21 mouse cellular contexts compared by ENCODE assay signal in genomic region chr9:48267960-48268359, GRCm38 (mm10).
DNase-seq lines count a peak whose midpoint lies in the region; ATAC-seq and TF ChIP-seq lines count a peak whose summit lies in the region.
"Had no signal": no experiment of that assay in that cellular context is flagged by ENCODE, and none has a peak within 500 bp of the region (broad histone marks: within the 10 kb centered on the region; RNA-seq: fewer than 3 reads in every experiment).

No protein-coding gene starts in this region.

- no peak overlapping the region; the same call in 1 of the 2 replicates for H3K4me2 ChIP-seq in lung, embryonic 14.5 days
- no peak overlapping the region for H3K4me2 ChIP-seq in limb, embryonic 15.5 days

- TF ChIP-seq EP300 in heart, adult 2 months (IDR thresholded peaks at IDR 0.05; ENCODE audit: insufficient read depth, low read depth, low read length): no peak

- intact Hi-C loops in heart, adult 2 months (cut with DNase I): loop anchor here (1.0 to 10.0 kb wide), 6 partner anchors 35 to 347 kb away; no protein-coding TSS in a partner anchor

- H3K4me1 ChIP-seq in heart, adult 2 months (ENCODE audit: control insufficient read depth, insufficient read depth, low read length): no peaks in the 10 kb centered on the region
- H3K4me1 ChIP-seq in lung, embryonic 14.5 days (ENCODE audit: insufficient read depth): 0 out of 2 replicates have a peak, but pooled peaks cover 5% of the 10 kb centered on the region
- peaks cover 10% of the 10 kb centered on the region for H3K4me1 ChIP-seq in limb, embryonic 15.5 days

- no peak for TF ChIP-seq POLR2A in heart, adult 2 months (IDR thresholded peaks at IDR 0.05; ENCODE audit: insufficient read depth, low read depth, low read length)

- H3K27ac ChIP-seq in heart, adult 2 months: peak overlapping the region; percentile 59; the same call in 1 of the 2 replicates
- H3K27ac ChIP-seq in lung, embryonic 14.5 days (ENCODE audit: low read depth): no peak overlapping the region
- H3K27ac ChIP-seq in limb, embryonic 15.5 days: peak overlapping the region; percentile 61; the same call in 1 of the 2 replicates
- H3K27ac ChIP-seq: embryonic facial prominence, embryonic 13.5 days; hindbrain, postnatal 0 days; midbrain, embryonic 15.5 days had no signal

- WGBS in heart, adult 2 months: 43% methylated on average over 1 of the region's 1 CpGs
- 39% methylated on average over 1 of the region's 1 CpGs for WGBS in lung, embryonic 14.5 days
- 36% methylated on average over 1 of the region's 1 CpGs for WGBS in limb, embryonic 15.5 days

- no peak overlapping the region for H3K9ac ChIP-seq in heart, adult 2 months (ENCODE audit: low read depth, low read length)
- H3K9ac ChIP-seq in lung, embryonic 14.5 days: no peak overlapping the region
- no peak overlapping the region for H3K9ac ChIP-seq in limb, embryonic 15.5 days
- H3K9ac ChIP-seq: liver, postnatal 0 days had no signal

- no peaks in the 10 kb centered on the region for H3K79me2 ChIP-seq in heart, adult 2 months (replicated peaks; ENCODE audit: control insufficient read depth, insufficient read depth, low read length)

- no peak overlapping the region for H3K4me3 ChIP-seq in heart, adult 2 months
- H3K4me3 ChIP-seq in lung, embryonic 14.5 days (ENCODE audit: low read depth, low read length): no peak overlapping the region
- H3K4me3 ChIP-seq in limb, embryonic 15.5 days: no peak overlapping the region
- H3K4me3 ChIP-seq: myocyte had no signal

- H3K27me3 ChIP-seq in heart, adult 2 months (ENCODE audit: control insufficient read depth, insufficient read depth, low read length): no peaks in the 10 kb centered on the region
- no peaks in the 10 kb centered on the region for H3K27me3 ChIP-seq in lung, embryonic 14.5 days (ENCODE audit: insufficient read depth, low read length)
- no peaks in the 10 kb centered on the region for H3K27me3 ChIP-seq in limb, embryonic 15.5 days
- H3K27me3 ChIP-seq: CH12.LX; embryonic facial prominence, embryonic 13.5 days; midbrain, embryonic 15.5 days had no signal

- ATAC-seq in lung, embryonic 14.5 days (ENCODE audit: insufficient read depth): no peak
- ATAC-seq in limb, embryonic 15.5 days (ENCODE audit: insufficient number of reproducible peaks, low FRiP score, low TSS enrichment, low read depth): no peak
- ATAC-seq: midbrain, embryonic 15.5 days had no signal

- no peaks in the 10 kb centered on the region for H3K9me3 ChIP-seq in lung, embryonic 14.5 days (ENCODE audit: low read depth, low read length)
- no peaks in the 10 kb centered on the region for H3K9me3 ChIP-seq in limb, embryonic 15.5 days
- H3K9me3 ChIP-seq: embryonic facial prominence, embryonic 13.5 days; hindbrain, embryonic 10.5 days; midbrain, embryonic 15.5 days had no signal

- no peaks in the 10 kb centered on the region for H3K36me3 ChIP-seq in heart, adult 2 months (ENCODE audit: control insufficient read depth, insufficient read depth, low read length)
- no peaks in the 10 kb centered on the region for H3K36me3 ChIP-seq in lung, embryonic 14.5 days (ENCODE audit: insufficient read depth)
- no peaks in the 10 kb centered on the region for H3K36me3 ChIP-seq in limb, embryonic 15.5 days
- H3K36me3 ChIP-seq: embryonic facial prominence, embryonic 13.5 days; hindbrain, embryonic 10.5 days; midbrain, embryonic 15.5 days had no signal

- peak; percentile 16 for DNase-seq in cerebellum, adult 9-11 months
- DNase-seq in cerebellum, adult 8-10 months: no peak
- DNase-seq in heart, adult 2 months: no peak
- DNase-seq in heart, adult 9 months (ENCODE audit: low spot score in 2 of 2): no peak
- peak; percentile 22 for DNase-seq in lung, embryonic 14.5 days
- no peak for DNase-seq in lung, postnatal 25 days (ENCODE audit: low spot score)
- no peak for DNase-seq in gastrocnemius, postnatal 10 days
- DNase-seq: kidney, adult 11 months; kidney, postnatal 25 days; liver, postnatal 0 days; lung, postnatal 14 days; right cerebral cortex, postnatal 14 days; spleen, adult 18-20 months; thymus, postnatal 36 days had no signal

- TF ChIP-seq CTCF in heart, adult 2 months (IDR thresholded peaks at IDR 0.05): no peak
- TF ChIP-seq CTCF in lung, embryonic 14.5 days (IDR thresholded peaks at IDR 0.05; ENCODE audit: low read depth): no peak

Comparison
In these comparisons a context has a peak if more than half of its experiments do, and no peak if none do; other contexts are left out.
1. DNase-seq: peak in cerebellum, adult 9-11 months (single experiment) and lung, embryonic 14.5 days (single experiment); none in cerebellum, adult 8-10 months (single experiment), heart, adult 2 months (0 of 2), heart, adult 9 months (0 of 2), lung, postnatal 25 days (single experiment) and gastrocnemius, postnatal 10 days (single experiment).